Mouse (Mus musculus) adrenal gland, postnatal 25 days (tissue): ENCODE measurements around the gene P2rx2. TPM values are rescaled to one million over a fixed set of nuclear protein-coding genes. Genes with fewer than 3 reads are reported as not detected.

Experiments used
- DNase-seq: peaks from one replicate; pipeline ENCODE4 v3.0.0; 2021; ENCODE audit warnings: mixed read lengths
- long read RNA-seq: library from polyadenylated mRNA; stranded (forward); transcript quantifications from one replicate; pipeline ENCODE4 v2.0.0, GENCODE M21; 2021
- total RNA-seq: library from RNA; stranded (reverse); gene quantifications from 2 replicates; pipeline ENCODE4 v1.2.3, GENCODE M21; 2021

The P2rx2 gene
- 0.55 TPM in 1 of 2 replicates, not detected in the other for total RNA-seq
- long read RNA-seq = 0 reads

DNA sequence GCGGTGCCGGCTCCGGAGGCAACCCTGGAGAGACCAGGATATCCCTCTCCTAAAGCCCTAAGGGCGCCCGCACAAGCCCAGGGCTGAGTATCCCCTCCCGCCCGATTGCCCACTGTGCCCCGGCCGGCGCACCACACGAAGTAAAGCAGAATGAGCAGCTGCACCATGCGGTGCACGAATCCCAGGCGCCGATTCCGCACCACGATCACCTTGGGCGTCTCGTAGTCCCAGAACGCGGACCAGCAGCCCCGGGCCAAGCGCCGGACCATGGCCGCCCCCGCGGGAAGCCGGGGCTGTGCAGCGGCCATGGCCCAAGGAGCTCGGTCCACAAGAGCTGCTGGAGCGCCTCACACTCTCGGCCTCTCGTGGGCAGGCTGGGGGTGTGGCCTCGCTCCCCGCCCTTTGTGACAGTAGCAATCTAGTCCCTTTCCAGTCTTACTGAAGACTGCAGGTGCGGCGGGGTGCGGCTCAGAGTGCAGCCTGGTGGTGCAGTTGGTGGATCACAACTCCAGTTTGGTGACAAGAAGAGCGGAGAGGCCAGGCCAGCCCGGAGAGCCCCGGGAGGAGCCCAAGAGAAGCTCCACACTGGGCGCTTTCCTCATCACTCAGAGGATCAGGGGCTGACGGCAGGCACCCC, at the start of gene P2rx2:
Gene P2rx2 (minus strand): TSS at position 565 of the 637 bp plus-strand sequence.
- DNase-seq = peak; percentile 70

GRCm38 (mm10) chr5:110392727-110393126, 49.7 kb upstream of the P2rx2 start:
- no peak for DNase-seq

GRCm38 (mm10) chr5:110390631-110391030, 47.6 kb upstream of the P2rx2 start:
- DNase-seq = no peak

DNA sequence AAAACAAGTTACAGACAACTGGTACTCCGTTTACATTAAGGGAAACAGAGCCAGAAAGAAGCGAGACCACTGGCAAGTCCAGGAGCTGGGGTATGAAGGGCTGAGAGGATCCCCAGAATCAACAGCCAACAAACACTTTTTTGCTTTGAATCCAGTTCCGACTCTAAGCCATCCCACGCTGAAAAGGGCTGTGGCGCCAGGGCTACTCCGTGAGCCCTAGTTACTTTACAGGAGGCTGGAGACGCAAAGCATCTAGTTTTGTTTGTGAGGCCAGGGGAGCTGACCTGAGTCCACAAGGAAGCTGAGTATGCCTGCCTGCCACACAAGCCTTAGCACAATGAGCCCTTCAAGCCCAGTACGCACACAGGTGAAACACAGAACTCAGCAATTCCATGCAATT, 44.3 kb upstream of the P2rx2 start:
- DNase-seq = no peak

- peak; percentile 86 for DNase-seq
These were observed 43.6 kb upstream of the P2rx2 start for GRCm38 (mm10) chr5:110386371-110387330.

DNA sequence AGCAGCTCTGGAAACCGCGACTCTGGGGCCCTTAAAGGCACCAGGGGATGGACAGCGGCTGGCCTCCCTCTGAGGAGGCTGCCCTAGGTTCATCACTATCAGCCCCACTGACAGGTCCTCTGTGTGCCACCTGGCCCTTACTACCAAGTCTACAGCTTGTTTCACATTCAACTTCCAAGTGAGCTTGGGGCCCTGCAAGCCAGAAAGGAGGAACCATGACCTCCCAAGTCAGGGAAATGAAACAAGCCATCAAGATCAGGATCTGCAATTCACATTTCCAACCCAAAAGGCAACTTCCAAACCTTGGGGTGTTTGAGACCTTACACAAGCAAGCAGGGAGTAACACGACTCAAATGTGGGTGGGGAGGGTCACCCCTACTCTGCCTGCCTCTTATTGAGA, 42.3 kb upstream of the P2rx2 start:
- no peak for DNase-seq

- DNase-seq = no peak
These were observed 41.5 kb upstream of the P2rx2 start for GRCm38 (mm10) chr5:110384491-110384890.

- DNase-seq = no peak
These were observed 36.8 kb upstream of the P2rx2 start for GRCm38 (mm10) chr5:110379823-110380222.

- DNase-seq = no peak
These were observed 36.1 kb upstream of the P2rx2 start for GRCm38 (mm10) chr5:110379086-110379485.

- DNase-seq = no peak
These were observed 35.2 kb upstream of the P2rx2 start for GRCm38 (mm10) chr5:110378181-110378583.

DNA sequence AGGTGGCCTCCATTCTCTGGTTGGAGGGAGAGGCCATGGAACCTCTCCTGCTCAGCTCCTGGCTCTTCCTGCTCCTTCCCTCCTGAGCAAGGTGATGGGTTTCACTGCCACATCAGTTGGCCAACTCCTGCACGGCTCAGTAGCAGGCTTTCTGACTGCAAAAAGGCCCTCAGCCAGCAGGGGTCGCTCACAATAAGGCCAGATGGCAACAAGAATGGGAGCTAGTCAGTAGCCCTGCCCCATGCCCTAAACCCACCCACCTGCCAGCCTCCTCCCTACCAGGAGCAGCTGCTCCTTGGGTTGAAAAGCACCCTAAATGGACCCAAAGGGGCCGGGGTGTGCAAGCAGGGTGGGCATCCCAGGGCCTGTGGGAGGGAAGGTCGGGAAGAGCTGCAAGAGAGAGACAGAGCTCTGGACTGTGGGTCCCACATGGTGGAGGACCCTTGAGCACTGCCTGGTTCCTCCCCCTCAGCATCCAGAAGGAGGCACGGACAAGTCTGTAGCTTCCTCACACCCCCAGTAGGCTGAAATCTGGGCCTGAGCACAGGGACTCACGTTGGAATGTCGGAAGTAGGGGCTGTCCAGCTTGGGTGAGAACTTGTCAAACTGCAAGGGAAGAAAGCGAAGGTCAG, 33.9 kb upstream of the P2rx2 start:
- peak; percentile 79 for DNase-seq

DNA sequence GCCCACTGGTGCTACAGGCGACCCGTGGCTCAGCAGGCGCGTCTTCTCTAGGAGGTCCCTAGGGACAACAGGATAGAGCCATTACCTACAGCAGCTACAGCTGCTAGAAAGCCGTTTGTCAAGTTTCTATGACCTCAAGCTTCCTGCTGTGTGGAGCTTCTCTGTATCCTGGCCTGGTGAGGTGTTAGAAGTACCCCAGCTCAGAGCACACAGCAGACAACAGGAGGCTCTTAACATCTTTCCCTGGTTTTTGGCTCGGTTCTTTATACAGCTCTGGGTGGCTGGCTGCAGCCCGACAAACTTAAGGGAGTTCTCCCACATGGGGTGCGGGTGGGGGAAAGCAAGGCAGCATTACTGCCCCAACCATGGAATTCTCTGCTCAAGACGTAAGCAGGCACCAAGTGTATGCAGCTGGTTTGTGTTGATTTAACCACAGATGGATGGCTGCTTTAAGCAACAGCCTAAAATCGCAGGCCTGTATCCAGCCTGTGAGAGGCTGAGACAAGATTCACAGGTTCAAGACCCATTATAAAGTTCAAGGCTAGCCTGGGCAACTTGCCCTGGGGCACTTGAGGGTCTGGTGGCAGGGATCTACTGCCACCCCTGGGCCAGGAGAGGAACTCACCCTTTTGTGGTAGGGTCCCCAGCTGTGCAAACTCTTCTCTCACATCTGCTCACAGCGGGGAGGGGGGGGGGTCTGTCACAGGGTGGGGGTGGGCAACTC, 21.0 kb upstream of the P2rx2 start:
- no peak for DNase-seq

GRCm38 (mm10) chr5:110363179-110363821, 20.3 kb upstream of the P2rx2 start:
- peak; percentile 87 for DNase-seq

- no peak for DNase-seq
These were observed 19.8 kb upstream of the P2rx2 start for GRCm38 (mm10) chr5:110362813-110363178.

DNA sequence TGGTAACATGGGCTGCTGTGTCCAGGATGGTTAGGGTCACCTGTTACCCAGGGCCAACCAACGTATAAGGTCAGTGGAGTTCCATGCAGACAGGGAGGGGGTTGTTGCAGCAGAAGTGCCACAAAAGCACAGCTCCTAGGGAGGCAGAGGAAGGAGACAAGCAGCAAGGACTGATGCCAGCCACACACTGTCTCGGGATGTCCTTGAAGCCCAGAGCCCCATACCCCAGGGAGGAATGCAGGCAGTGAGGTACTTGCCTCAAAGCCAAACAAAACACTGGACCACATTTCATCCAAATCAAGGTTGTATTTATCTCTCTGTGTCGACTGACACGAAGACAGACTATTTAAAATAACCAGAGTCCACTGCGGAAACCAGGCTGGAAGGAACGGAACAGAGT, 18.5 kb upstream of the P2rx2 start:
- no peak for DNase-seq

- DNase-seq = peak; percentile 81
These were observed 14.6 kb upstream of the P2rx2 start for GRCm38 (mm10) chr5:110357531-110358179.

GRCm38 (mm10) chr5:110354716-110355115, 11.7 kb upstream of the P2rx2 start:
- peak; percentile 34 for DNase-seq

DNA sequence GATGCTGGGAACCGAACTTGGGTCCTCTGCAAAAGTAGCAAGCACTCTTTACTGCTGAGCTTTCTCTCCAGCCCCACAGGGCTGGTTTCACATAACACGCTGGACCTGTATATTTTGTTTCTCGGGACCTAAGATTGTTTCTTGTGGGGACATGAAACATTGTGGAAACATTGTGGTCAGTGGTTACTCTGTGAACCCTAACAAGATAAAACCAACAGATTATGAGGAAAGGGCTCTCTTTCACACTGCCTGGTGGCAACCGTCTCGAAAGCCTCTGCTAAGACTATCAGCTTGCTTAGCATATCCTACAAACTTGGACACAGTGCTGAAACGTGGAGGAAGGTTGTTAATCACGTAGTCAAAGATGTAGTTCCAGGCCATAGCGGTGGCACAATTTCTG, 4.0 kb upstream of the P2rx2 start:
- no peak for DNase-seq

DNA sequence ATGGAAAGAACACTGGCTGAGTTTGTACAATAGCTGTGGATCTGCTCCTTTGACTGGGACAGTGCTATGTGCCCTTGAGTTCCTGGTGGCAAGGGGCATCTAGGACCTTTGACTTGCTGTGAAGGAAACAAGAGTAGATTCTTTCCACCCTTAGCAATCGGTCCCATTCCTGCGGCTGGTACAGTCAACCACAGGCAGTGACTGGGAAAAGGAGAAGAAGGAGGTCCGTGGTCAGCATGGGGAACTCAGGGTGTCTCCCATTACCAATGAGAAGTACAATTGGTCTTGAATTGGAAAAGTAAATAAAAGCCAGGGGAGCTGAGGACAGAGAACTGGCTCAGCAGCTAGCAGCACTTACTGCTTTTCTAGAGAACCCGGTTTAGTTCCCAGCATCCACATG, 2.5 kb upstream of the P2rx2 start:
- DNase-seq = no peak

GRCm38 (mm10) chr5:110344524-110344923, 1.5 kb upstream of the P2rx2 start, which contains the start of gene Lrcol1:
Gene Lrcol1, plus strand, starts transcription at chr5:110344730.
- no peak for DNase-seq

DNA sequence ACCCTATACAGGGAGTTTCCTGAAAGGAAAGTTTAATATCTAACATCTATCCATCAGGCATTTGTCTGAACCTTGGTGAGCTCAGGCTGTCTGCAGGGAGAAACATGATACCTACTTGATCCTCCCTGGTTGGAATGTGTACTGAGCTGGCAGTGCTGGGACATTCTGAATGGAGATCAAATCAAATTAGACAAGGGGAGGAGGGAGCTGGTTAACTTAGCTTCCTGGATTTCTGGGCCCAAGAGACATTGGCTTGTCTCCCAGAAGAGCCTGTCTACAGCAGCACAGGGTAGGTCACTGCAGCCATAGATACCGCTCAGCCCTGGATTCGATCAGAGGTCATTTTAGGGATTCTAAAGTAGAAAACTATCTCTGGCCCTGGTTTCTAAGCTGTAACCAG, 4.2 kb downstream of the P2rx2 start:
- DNase-seq = no peak
